Mouse (Mus musculus) telencephalon, adult 2 months (tissue): Measurements from ENCODE around the gene Gm49325.

Experiments
- DNase-seq: peaks from one replicate; pipeline ENCODE4 v3.0.0-alpha.2; 2011; ENCODE audit warnings: low read depth, low spot score

The Gm49325 gene

DNA sequence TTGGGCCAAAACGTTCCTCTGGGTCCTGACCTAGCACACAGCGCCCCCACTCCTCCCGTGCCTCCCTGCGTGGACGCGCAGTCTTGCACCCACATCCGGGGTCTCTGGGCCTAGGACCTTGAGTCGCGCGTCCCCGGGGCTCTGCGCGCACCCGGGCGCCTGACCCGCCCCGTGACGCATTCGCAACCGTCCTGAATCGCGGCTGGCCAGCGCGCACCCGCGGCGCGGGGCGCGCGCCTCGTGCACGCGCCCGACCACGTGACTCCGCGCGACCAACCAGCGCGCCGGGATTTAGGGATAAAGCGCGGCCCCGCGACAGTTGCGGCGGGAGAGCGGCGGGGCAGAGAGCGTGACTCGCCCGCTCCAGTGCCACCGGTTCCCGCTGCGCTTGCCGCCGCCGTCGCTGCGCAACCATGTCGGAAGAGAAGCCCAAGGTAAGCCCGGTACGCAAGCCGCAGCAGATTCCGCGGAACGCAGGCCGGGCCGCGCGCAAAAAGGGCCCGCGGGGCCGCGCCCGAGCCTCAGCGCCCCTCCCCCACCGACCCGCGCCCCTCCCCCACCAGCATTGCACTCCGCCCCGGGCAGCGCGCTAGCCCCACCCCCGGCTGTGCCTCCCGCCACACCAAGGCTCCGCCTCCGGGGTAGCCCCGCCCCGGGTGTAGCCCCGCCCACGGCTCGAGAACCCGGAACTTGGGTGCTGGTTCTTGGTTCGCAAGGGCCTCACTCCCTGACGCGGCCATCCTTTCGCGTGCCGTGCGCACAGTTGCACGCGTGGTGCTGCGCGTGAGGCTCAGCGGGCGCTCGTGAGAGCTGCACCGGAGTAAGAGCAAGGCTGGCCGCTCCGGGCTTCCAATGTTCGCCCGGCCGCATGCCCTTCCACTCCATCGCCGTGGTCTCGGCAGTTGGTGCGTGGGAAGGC is at the start of gene Gm49325, which contains the start of gene Sumo3:
Gene Gm49325 (plus strand): TSS at position 290 of the 919 bp plus-strand sequence.
Gene Sumo3 (plus strand): TSS at position 190 of the 919 bp plus-strand sequence.
- peak; percentile 80 for DNase-seq

DNA sequence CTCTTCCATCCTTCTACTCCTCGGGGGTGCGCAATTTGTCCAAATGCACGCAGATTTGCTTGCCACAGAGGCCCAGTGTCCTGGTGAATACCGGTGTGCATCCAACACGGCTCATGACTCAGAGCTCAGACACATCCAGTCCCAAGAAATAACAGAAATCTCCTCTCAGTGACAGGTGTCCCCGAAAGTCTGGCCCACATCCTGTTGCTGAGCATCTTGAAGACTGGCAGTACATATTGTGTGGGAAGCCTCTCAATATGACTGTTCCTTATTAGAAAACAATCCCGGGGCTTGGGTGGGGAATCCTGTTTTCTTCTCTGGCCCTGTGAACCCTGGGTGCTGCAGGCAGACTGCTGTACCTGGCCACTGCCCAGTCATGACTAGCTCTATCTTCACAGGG is 49.4 kb upstream of the Gm49325 start:
- no peak for DNase-seq

DNA sequence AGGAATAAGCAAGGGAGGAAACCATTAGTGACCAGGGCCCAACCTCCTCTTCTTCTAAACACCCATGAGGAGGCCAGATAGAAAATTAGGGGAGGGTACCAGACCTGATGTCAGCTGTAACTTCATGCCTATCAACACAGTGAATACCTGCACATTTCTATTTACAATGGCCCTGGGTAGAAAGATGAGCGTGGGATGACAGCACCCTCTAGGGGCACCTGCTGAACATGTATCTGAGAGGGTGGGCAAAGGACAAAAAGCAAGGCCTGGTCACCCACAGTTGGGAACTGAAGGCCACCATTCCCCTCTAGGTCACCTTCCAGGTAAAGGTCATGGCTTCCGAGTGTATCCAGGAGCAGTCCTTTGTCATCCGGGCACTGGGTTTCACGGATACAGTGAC is 48.4 kb upstream of the Gm49325 start:
- DNase-seq, result no peak

DNA sequence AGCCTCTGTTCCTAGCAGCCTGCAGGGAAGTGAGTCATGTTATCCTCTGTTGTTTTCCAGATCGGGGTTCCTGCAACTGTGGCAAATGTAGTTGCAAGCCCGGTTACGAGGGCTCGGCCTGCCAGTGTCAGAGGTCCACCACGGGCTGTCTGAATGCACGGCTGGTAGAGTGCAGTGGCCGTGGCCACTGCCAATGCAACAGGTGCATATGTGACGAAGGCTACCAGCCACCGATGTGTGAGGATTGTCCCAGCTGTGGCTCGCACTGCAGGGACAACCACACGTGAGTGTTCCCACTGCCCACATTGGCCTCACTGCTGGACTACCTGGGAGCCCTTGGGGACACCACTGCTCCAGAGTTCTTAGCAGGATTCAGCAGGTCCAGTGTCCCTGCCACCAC is 45.9 kb upstream of the Gm49325 start:
- no peak for DNase-seq

DNA sequence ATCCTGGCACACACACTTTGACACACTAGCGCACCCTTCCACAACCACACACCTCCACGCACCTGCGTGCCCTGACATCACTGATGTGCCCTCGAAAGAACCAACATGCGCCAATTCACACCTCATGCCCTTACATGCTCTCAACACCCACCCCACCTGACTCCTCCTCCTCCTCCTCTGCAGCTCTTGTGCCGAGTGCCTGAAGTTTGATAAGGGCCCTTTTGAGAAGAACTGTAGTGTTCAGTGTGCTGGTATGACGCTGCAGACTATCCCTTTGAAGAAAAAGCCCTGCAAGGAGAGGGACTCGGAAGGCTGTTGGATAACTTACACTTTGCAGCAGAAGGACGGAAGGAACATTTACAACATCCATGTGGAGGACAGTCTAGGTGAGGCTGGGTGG is 45.2 kb upstream of the Gm49325 start:
- DNase-seq, result no peak

DNA sequence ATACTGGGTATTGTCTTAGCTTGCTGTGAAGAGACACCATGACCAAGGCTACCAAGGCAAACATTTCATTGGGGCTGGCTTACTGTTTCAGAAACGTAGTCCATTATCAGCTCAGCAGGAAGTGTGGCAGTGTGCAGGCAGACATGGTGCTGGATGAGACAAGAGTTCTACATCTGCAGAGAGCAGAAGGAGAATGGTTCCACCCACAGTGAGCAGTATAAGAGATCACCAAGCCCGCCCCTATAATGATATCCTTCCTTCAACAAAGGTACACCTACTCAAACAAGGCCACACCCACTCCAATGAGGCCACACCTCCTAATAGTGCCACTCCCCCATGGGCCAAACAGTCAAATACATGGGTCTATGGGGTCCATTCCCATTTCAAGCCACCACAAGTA is 44.5 kb upstream of the Gm49325 start:
- no peak for DNase-seq

DNA sequence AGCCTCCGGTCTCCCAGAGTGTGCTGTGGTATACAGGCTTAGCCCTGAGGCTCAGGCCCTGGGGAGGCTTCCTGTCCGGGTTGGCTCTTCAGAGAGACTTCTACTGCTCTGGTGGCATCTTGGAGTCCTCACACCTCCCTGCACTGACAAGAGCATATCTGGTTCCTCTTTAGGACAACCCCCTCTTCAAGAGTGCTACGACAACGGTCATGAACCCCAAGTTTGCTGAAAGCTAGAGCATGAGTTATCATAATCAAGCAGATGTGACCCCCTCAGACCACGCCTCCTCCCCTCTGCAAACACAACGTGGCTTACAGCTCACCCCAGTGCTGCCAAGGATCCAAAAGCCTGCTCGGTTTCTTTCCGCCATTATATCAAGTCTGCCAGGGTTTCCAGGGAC is 41.0 kb upstream of the Gm49325 start:
- DNase-seq, result no peak

DNA sequence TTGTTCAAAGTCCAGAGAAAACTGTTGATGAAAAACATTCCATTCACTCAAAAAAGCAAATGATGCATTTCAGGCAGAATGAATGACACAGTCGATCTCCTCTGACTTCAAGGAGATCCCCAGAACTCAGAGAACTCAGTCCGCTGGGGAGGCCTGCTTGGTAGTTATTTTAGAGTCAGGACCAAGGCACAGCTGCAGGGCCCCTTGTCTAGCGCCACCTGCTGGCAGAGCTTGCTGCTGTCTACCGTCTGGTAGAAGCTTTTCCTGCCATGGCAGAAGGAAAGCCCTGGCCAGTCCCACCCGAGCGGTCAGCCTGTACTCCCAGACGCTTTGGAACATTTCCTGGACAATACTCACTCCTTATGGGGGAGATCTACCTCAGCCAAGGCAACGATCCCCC is 39.3 kb upstream of the Gm49325 start:
- DNase-seq, result no peak

DNA sequence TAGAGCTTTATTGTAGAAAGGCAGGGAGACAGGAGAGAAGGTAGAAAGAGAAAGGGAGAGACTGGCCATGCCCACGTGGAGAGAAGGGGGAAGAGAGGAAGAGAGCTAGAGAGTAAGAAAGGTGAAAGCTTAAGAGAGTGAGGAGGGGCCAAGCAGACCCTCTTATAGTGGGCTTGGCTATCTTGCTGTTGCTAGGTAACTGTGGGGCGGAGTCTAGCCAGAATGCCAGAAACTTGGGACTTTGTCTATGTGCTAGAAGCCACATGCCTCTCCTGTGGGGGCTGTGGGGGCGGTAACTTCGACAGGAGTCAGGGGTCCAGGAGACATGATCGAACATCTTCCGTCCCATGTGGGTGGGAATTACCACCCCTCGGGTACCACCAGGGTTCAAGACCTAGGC is 36.5 kb upstream of the Gm49325 start:
- no peak for DNase-seq

DNA sequence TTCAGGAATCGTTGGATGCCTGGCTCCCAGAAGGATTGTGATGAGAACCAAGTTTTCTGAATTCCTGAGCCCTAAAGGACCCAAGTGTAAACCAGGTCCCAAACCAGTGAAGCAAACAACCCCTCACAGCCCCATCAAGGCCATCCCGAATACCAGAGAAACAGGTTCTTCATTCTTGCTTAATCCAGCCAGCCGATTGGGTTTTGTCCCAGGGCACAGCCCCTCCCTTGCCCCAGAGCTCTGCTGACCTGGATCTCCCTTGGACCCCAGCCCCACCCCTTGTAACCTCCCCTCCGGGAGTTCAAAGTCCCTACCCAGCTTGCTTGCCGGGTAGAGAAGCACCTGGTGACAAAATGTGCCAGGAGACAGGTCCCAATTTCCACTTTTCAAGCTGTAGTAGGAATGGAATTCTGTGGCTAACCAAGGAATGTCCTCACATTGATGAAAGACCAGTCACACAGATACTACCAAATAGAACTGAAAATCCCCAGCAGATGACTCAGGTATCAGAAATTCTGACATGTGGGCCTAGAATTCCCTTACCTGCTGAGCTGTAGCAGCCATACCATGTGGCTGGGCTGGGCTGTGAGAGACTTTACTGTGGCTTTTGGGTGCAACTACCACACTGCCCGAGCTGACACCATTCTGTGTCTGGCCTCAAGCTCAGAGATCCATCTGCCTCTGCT is 35.9 kb upstream of the Gm49325 start:
- DNase-seq, result no peak

DNA sequence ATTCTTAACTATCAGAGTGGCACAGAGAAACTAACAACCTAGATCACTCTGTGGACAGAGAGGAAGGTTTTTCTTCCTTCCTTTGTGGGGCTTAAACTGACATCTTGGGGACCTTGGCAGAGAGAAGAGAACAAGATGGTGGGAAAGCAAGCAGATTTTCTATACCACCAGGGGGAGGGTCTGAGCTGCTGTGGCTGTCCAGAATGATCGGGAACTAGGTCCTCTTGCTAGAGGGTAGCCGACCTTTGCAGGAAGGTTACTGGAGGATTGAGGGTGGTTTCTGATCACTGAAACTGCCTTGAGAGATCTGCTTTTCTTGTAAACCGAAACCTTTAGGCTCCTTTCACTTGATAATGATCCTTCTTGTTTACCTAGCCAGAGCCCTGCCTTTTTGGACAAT is 33.8 kb upstream of the Gm49325 start:
- DNase-seq, result no peak

DNA sequence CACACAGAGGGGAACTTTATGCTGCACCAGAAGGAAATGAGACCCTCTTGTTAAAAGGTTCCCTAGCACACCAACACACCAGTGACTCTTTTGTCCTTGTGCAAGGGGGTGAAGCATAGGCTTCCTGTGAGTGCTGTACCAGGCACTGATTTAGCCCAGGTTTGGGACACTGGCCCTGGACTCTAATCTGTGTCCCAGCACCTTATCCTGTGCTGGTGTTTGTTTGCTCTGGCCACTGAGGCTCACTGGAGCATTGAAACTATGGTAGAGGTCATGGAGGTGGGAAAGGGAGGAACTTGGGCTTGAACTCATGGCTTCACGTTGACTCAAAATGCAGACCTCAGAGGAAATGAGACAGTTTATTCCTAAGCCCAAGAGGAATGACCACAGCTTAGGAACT is 32.8 kb upstream of the Gm49325 start:
- DNase-seq, result no peak

DNA sequence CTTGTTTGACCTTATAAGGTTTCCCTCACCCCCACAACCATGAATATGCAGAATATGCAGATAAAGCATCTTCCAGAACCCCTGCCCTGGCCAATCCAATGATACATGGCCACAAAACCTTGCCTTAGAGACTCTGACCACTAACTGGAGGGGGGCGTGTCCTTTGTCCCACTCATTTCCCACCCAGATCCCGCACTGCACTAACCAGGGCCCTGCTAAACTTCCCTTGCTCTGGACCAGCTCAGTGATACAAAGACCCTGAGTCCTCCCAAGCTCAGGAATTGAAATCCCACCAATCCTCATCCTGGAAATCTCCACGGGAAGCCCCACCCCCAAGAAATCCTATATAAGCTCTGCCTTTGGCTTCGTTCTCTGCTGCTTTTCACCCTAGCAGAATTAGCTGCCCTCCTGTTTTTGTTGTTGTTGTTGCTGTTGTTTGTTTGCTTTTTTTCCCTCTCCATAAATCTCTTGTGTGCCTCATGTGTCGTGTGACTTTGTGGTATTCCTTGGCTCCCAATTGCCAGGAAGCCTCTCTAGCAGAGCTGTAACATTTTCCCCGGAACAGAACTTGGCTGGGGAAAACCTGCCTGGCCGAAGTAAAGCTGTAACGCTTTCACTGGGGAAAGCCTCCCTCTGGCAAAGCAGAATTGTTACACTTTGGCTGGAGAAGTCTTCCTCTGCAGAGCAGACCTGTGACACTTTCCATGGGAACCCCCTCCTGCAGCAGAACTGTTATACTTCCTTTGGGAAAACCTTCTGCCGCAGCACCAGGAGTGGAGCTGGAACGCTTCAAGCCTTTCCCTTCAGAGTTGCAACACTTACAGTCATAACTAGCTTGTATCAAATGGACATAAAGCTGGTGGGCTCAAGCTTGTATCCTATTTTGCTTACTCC is 25.7 kb upstream of the Gm49325 start:
- no peak for DNase-seq

DNA sequence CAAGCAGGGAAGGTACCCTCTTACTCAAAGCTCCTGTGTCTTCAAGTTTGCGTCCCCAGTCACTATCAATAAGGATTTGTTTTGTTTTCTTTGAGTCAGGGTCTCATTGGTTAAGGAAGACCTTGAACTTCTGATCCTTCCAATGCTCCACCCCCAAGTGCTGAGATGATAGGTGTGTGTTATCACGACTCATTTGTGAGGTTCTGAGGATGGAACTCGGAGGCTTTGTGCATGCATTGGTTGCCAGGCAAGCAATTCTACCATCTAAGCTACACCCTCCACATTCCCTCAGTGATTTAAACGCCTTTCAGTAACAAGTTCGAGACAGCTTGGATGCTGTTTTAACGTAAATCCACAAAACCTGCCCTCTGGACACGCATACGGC is 25.0 kb upstream of the Gm49325 start:
- no peak for DNase-seq

DNA sequence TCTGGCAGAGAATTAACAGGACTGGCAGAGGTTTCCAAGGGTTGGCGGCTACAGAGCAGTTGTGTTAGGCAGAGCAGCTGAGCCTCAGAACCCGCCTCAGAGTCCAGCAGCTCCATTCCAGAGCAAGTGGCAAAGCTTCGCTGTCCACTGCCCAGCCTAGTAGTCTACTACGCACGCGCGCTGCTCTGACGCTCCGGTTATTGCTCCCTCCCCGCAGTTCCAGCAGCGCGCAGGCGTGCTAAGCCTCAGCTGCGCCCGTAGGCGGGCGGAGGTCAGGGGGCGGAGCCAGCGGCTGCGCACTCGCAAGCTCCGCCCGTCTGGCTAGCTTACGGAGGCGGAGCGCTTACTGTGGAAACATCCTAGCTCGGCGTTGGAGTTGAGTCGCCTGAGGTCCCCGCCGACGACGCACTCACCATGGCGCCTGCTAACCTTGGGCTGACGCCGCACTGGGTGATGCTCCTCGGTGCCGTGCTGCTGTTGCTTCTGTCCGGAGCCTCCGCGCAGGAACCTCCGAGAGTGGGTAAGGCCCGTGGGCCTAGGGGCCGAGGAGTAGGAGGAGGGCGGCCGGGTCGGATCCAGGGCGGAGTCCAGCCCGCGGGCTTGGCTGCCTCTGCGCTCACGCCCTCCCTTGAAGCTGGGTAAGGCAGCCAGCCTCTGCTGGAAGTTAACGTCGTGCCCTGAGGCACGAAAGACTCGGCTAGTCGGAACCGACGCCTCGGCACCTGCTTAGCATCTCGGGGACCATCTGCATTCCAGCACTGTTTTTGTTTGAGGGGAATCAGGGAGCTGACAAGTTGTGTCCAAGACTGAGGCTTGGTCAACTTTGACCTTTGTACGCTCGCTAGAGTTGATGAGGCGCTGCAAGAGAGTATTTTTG is 24.4 kb upstream of the Gm49325 start, which contains the start of gene Pttg1ip:
Gene Pttg1ip (plus strand): TSS at position 313 of the 877 bp plus-strand sequence.
- DNase-seq, result peak; percentile 96

DNA sequence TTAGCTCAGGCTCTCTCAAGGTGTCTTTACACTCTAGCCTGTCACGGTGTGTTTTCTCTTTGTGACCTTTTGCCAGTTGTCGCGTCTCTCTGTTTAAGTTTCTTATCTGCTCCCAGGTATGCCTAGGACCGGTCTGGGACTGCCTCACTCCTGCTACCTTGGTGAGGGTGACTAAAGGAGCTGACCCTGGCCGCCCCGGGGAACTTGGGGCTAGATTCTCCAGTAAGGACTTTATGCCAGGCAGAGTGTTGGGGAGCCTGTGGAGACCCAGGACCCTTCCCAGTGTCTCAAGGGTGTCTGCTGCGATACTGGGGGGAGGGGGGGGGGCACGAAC is 23.7 kb upstream of the Gm49325 start:
- no peak for DNase-seq

DNA sequence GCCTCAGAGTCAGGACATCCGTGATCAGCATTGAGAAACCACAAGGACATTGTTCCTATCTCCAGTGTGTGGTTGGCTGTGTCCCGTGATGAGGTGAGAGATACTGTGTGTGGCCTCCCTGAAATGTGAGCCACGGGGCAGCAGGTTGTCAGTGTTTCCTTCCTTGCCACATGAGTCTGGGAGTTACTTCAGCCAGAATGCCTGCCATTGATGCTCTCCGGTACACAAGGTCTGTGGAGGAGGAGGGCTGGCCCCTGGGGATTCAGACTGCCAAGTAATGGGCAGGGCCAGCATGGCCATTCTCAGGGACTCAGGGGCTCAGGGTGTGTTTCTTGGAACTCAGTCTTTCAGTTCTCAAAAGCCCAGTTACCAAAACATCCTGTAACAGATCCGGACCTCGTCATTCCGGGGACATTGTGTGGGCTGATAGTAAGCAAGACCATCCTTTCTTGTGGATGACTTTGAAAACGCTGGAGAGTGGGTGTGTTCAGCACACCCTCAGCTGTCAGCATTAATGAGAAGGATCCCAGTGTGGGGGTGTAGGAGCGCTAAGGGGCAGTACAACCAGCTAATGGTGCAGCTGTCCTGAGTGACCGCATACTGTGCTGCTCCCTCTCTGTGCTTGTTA is 22.1 kb upstream of the Gm49325 start:
- DNase-seq, result no peak

DNA sequence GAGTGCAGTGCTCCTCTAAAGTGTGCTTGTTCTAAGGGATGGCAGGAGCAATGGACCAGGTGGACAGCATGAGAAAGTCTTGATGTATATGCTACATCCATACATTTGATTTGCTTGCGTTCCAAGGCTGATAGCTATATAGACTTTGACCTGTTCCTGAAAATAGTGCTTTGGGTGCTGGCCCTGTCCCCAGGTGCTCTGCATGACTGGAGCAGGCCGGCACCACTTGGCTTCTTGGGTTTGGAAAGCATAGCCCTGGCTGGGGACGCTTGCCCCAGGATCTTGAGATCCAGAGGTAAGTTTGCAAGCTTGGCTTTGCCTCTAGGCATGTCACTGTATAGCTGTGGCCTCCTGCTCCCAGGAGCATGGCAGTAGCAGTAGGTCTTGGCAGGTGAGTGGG is 19.4 kb upstream of the Gm49325 start:
- no peak for DNase-seq

DNA sequence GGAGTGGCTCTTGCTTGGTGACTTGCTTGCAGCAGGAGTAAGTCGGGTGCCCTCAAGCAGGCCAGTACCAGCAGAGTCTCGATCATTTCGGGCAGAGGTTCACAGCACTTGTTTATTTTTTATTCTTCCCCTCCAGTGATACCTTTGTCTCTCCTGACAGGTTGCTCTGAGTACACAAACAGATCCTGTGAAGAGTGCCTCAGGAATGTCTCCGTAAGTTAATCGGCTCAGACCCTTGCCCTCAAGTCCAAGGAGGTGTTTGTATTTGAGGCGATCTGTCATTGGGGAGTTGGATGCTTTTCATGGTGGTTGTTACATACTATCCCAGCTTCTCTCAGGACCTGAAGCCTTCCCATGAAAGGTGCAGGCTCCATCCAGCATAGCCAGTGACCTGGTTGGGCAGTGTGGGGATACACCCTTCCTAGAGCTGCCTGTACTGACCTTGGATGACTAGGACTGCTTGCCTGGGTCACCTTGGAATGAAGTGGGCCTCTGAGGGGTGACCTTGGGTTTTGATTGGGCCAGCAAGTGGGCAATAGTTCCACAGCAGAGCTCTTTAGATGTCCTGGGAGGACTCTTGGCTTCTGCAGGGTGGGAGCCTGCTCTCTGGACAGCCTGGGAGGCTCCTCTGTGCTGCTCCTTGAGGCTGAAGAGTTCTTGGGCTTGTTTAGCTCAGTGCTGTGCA is 18.8 kb upstream of the Gm49325 start:
- DNase-seq, result no peak

DNA sequence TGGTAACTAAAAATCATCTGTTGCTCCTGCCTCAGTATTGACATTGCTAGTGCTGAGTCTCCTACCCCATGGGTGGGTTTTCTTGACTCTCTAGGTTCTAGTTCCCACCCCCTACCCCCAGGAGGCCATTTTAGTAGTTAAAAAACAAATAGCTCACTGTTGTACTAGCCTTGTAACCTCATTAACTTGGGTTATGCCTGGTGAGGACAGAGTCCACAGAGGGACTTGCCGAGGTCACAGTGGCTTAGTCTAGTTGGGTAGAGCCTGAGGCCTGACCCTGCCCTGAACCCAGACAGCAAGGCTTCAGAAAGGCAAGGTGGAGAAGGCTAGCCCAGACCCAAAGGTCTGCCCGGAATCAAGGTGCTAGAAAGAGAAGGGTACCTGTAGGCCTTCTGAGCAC is 18.0 kb upstream of the Gm49325 start:
- DNase-seq, result no peak
